Comparison of ENCODE assay signal across 13 mouse cellular contexts in genomic region chr2:71443376-71443775, GRCm38 (mm10).
"Had no signal": no experiment of that assay in that cellular context is flagged by ENCODE, and none has a peak within 500 bp of the region (broad histone marks: within the 10 kb centered on the region; RNA-seq: fewer than 3 reads in every experiment).

No protein-coding gene starts in this region.

- H3K9ac ChIP-seq: lung, embryonic 14.5 days; midbrain, embryonic 12.5 days; midbrain, embryonic 15.5 days; neural tube, embryonic 12.5 days; stomach, embryonic 15.5 days had no signal

- H3K4me2 ChIP-seq: lung, embryonic 14.5 days; midbrain, embryonic 12.5 days; midbrain, embryonic 15.5 days; neural tube, embryonic 12.5 days; stomach, embryonic 15.5 days had no signal

- ATAC-seq: midbrain, embryonic 15.5 days had no signal

- H3K27me3 ChIP-seq: midbrain, embryonic 15.5 days; neural tube, embryonic 12.5 days had no signal

- H3K9me3 ChIP-seq: midbrain, embryonic 10.5 days; midbrain, embryonic 12.5 days; midbrain, embryonic 15.5 days; neural tube, embryonic 12.5 days; stomach, embryonic 15.5 days had no signal

- H3K27ac ChIP-seq: midbrain, embryonic 10.5 days; midbrain, embryonic 12.5 days; midbrain, embryonic 15.5 days; neural tube, embryonic 12.5 days; stomach, embryonic 15.5 days; stomach, postnatal 0 days had no signal

- H3K4me1 ChIP-seq: stomach, embryonic 15.5 days had no signal

- H3K4me3 ChIP-seq: midbrain, embryonic 10.5 days; midbrain, embryonic 12.5 days; midbrain, embryonic 15.5 days; neural tube, embryonic 12.5 days; stomach, embryonic 15.5 days had no signal

- DNase-seq: lung, embryonic 14.5 days; lung, postnatal 10 days; lung, postnatal 4 days; right cerebral cortex, postnatal 14 days; thymus, adult 2 months; thymus, postnatal 25 days; thymus, postnatal 4 days had no signal
